Mouse (Mus musculus) G1E (cell line): ENCODE data around the gene Pbrm1. TPM values are rescaled to one million over a fixed set of nuclear protein-coding genes. Genes with fewer than 3 reads are reported as not detected.
A peak's percentile ranks its signal among the peaks of the same experiment; 100 is the strongest.

ENCODE experiments used
- ATAC-seq: 2 replicates; pipeline ENCODE4 v1.8.0; 2016; ENCODE audit warnings: mild to moderate bottlenecking; ENCODE audit not compliant: insufficient number of reproducible peaks, poor library complexity, low FRiP score, severe bottlenecking; ENCODE audit errors: extremely low read depth
- DNase-seq: peaks from one replicate; pipeline ENCODE4 v3.0.0; 2012; ENCODE audit warnings: low spot score
- H3K27me3 ChIP-seq: 2 replicates; pipeline ENCODE4 v1.6.1; 2012; ENCODE audit warnings: mild to moderate bottlenecking, low read length, inconsistent platforms; ENCODE audit not compliant: insufficient read depth
- H3K36me3 ChIP-seq: replicated peaks from 2 replicates; pipeline ENCODE3; 2012; ENCODE audit warnings: mild to moderate bottlenecking, inconsistent platforms
- H3K4me1 ChIP-seq: 2 replicates; pipeline ENCODE4 v1.6.1; 2012; ENCODE audit warnings: low read depth, low read length, inconsistent platforms, mixed read lengths; ENCODE audit not compliant: insufficient read depth
- H3K4me3 ChIP-seq: 2 replicates; pipeline ENCODE4 v1.5.1; 2012; ENCODE audit warnings: low read depth, mild to moderate bottlenecking, inconsistent platforms, low read length, moderate library complexity, mixed read lengths
- H3K9me3 ChIP-seq: replicated peaks from 2 replicates; pipeline ENCODE4 v1.6.1; 2012; ENCODE audit warnings: inconsistent platforms
- CTCF ChIP-seq: IDR thresholded peaks from 2 replicates; pipeline ENCODE4 v1.5.1; 2012; ENCODE audit warnings: low read depth, low read length, inconsistent platforms, mixed read lengths
- GATA1 ChIP-seq: IDR thresholded peaks from 2 replicates; pipeline ENCODE4 v1.6.1; 2012; ENCODE audit warnings: borderline replicate concordance, low read length, inconsistent platforms, mixed read lengths
- GATA2 ChIP-seq: IDR thresholded peaks from 2 replicates; pipeline ENCODE4 v1.6.1; 2012; ENCODE audit warnings: low read depth, low read length, inconsistent platforms, borderline replicate concordance
- POLR2AphosphoS5 ChIP-seq: IDR thresholded peaks from 2 replicates; pipeline ENCODE4 v1.6.1; 2012; ENCODE audit warnings: low read depth, low read length, inconsistent platforms; ENCODE audit not compliant: insufficient replicate concordance
- TAL1 ChIP-seq: conservative IDR thresholded peaks from 2 replicates; pipeline ENCODE4 v1.6.1; 2012; ENCODE audit warnings: low read depth, low read length, inconsistent platforms, mixed read lengths
- polyA plus RNA-seq: library from polyadenylated mRNA; stranded (reverse); fragments of >175 nt; gene quantifications from 2 replicates; pipeline ENCODE4 v1.2.3, GENCODE M21; 2012
- total RNA-seq, 2 experiments: library from RNA; stranded (forward) in 1 of 2; stranded (reverse) in 1 of 2; fragments of 200-1000 nt in 1 of 2; fragments of >200 nt in 1 of 2; fragmentation: Nextera tagmentation in 1 of 2; gene quantifications; 2 replicates each; pipeline ENCODE4 v1.2.3; 2014 to 2017

Pbrm1 gene
- total and polyA plus RNA-seq, 3 experiments: 15.3 to 168 (median 61.2) TPM

DNA sequence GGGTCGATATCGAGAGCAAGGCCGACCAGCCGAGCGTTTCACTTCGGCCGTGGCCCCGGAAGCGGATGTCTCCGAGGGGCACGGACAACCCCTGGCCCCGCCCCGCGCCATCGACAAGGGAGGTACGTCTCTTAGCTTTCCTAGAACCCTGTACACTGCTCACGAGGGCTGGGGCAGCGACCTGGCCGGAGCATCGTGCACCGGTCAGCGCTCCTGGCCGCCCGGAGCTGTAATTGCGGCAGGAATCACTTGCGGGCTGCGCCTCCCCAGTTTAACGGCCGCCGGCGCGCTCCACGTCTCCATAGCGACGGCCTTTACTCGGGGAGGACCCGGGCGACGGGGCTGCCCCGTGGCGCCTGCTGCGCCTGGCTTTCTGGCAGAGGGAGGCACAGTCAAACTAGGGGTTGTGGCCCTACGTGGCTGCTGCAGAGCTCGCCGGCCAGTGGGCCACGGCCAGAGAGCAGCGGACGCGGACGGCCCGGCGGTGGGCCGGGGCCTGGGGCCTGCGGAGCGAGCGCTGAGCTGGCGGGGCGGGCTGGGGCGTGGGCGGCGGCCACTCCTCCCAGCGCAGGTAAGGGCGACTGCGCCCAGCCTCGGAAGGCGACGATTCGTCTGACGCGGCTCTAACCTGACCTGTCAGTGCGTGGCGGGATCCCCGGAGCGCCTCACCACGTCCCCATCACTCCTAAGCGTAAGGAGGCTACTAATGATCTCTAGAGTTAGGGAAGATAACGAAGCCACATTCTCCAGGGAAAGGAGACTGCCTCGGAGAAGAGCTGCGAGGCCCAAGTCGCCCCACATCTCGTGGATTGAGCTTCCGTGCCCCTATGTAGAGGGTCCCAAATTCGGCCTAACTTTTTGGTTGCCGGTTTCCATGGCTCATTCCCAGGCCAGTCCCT is 17.4 kb upstream of the Pbrm1 start, which contains the start of the genes Glt8d1 and Spcs1:
Gene Glt8d1, plus strand, starts transcription at position 94 of the 899 bp plus-strand sequence.
Gene Spcs1, minus strand, starts transcription at position 366 of the 899 bp plus-strand sequence.
- H3K4me1 ChIP-seq: peaks cover 33% of the 10 kb centered on the region

DNA sequence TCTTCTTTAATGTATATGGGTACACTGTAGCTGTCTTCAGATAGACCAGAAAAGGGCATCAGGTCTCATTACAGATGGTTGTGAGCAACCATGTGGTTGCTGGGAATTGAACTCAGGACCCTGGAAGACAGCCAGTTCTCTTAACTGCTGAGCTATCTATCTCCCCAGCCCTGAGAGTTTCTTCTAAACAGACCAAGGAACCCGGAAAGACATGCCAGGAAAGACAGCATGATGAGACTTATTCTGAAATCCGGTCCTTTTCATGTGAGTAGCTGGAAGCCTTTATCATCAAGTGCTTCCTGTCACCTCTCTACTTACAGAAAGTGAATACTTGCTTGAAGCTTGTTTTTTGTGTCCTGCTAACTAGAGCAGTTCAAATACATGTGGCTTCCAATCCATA is 14.4 kb upstream of the Pbrm1 start:
- H3K27me3 ChIP-seq: no peaks in the 10 kb centered on the region
- no peaks in the 10 kb centered on the region for H3K9me3 ChIP-seq
- no peak overlapping the region for H3K4me3 ChIP-seq
- H3K36me3 ChIP-seq: peaks cover 37% of the 10 kb centered on the region
- ATAC-seq (no peak), DNase-seq (no peak)
- TF ChIP-seq POLR2AphosphoS5 (no peak), GATA2 (no peak), GATA1 (no peak), TAL1 (no peak), CTCF (no peak)
- H3K4me1 ChIP-seq: peaks cover 56% of the 10 kb centered on the region

More for the DNA sequence above, 17.4 kb upstream of the Pbrm1 start, which contains the start of the genes Glt8d1 and Spcs1:
- Histone ChIP-seq H3K27me3 (no peaks in the 10 kb centered on the region), H3K9me3 (no peaks in the 10 kb centered on the region), H3K36me3 (peaks cover 33% of the 10 kb centered on the region), H3K4me3 (peak within 1 kb of the TSS; percentile 95)
- DNase-seq (peak; percentile 73), ATAC-seq (peak; percentile 61)
- TF ChIP-seq TAL1: no peak

DNA sequence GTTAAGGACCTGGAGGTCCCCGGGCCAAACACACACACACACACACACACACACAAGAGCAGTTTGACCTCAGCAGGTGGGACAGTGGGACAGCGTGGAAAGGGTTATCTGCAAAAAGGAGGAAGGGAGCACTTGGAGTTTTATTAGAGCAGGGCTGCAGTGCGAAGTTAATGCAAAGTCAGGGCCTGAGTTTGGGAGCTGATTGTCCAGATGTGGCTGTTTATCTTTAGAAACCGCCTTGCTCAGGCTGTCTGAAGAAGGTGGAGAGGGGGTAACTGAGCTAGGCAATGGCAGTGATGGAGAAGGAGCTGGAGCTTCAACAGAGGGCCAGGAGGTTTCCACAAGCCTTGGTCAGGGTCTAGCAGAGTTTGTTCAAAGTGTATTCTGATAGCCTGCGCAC is 12.2 kb upstream of the Pbrm1 start:
- Histone ChIP-seq H3K9me3 (no peaks in the 10 kb centered on the region), H3K4me1 (peaks cover 60% of the 10 kb centered on the region), H3K4me3 (peak overlapping the region; percentile 23; the same call in 1 of the 2 replicates), H3K27me3 (no peaks in the 10 kb centered on the region), H3K36me3 (peaks cover 56% of the 10 kb centered on the region)
- TF ChIP-seq CTCF: no peak
- peak; percentile 79 for TF ChIP-seq TAL1
- DNase-seq (peak; percentile 26), ATAC-seq (peak; percentile 72)

GRCm38 (mm10) chr14:31011588-31011987 is 7.3 kb upstream of the Pbrm1 start:
- TF ChIP-seq TAL1 (no peak), GATA1 (no peak), GATA2 (no peak), CTCF (no peak), POLR2AphosphoS5 (no peak)
- H3K9me3 ChIP-seq: no peaks in the 10 kb centered on the region
- peaks cover 88% of the 10 kb centered on the region for H3K36me3 ChIP-seq
- H3K27me3 ChIP-seq: no peaks in the 10 kb centered on the region
- ATAC-seq: no peak
- no peak overlapping the region for H3K4me3 ChIP-seq
- DNase-seq: no peak
- H3K4me1 ChIP-seq: peaks cover 66% of the 10 kb centered on the region

- peaks cover 86% of the 10 kb centered on the region for H3K36me3 ChIP-seq
- no peak overlapping the region for H3K4me3 ChIP-seq
- no peaks in the 10 kb centered on the region for H3K27me3 ChIP-seq
- DNase-seq (no peak), ATAC-seq (no peak)
- H3K4me1 ChIP-seq: peaks cover 53% of the 10 kb centered on the region
- TF ChIP-seq POLR2AphosphoS5: no peak
- H3K9me3 ChIP-seq: no peaks in the 10 kb centered on the region
Measured at GRCm38 (mm10) chr14:31013928-31014327, 5.0 kb upstream of the Pbrm1 start.

- DNase-seq: peak; percentile 28
- peak; percentile 68 for ATAC-seq
- Histone ChIP-seq H3K4me3 (peak overlapping the region; percentile 53; the same call in 1 of the 2 replicates), H3K36me3 (peaks cover 68% of the 10 kb centered on the region), H3K9me3 (no peaks in the 10 kb centered on the region), H3K27me3 (no peaks in the 10 kb centered on the region), H3K4me1 (peaks cover 51% of the 10 kb centered on the region)
- TF ChIP-seq CTCF (no peak), GATA2 (no peak), TAL1 (peak; percentile 46; the same call in 1 of the 2 replicates), POLR2AphosphoS5 (no peak), GATA1 (no peak)
Measured at GRCm38 (mm10) chr14:31016063-31016462, 2.9 kb upstream of the Pbrm1 start.

GRCm38 (mm10) chr14:31017854-31018253 is 1.1 kb upstream of the Pbrm1 start:
- peaks cover 64% of the 10 kb centered on the region for H3K36me3 ChIP-seq
- peaks cover 56% of the 10 kb centered on the region for H3K4me1 ChIP-seq
- DNase-seq (peak; percentile 42), ATAC-seq (0 out of 2 replicates have a peak, but pooled peaks have one; percentile 22)
- H3K4me3 ChIP-seq: peak overlapping the region; percentile 84
- no peaks in the 10 kb centered on the region for H3K9me3 ChIP-seq
- no peak for TF ChIP-seq CTCF
- no peak for TF ChIP-seq GATA2
- TF ChIP-seq POLR2AphosphoS5: no peak
- TF ChIP-seq TAL1: no peak
- TF ChIP-seq GATA1: no peak
- no peaks in the 10 kb centered on the region for H3K27me3 ChIP-seq
